Mouse (Mus musculus) forebrain, embryonic 16.5 days (tissue): ENCODE results near the gene Anapc7. TPM values are rescaled to one million over a fixed set of nuclear protein-coding genes. Genes with fewer than 3 reads are reported as not detected.

Experiments
- polyA plus RNA-seq: library from polyadenylated mRNA; unstranded; fragments of >200 nt; fragmentation: Nextera tagmentation; extraction: Ambion mirVana; gene quantifications from 2 replicates; pipeline ENCODE4 v1.2.1, GENCODE M21; 2015

The Anapc7 gene
- polyA plus RNA-seq, 1 experiment from 2014 or later, result 52.5 TPM

Other genes with a start within 250 kb of the Anapc7 start
- gene Hvcn1, start 214.9 kb upstream of the Anapc7 start, polyA plus RNA-seq, result 1.2 and 1.7 TPM in 2 replicates
- 3.6 and 4.8 TPM in 2 replicates for gene Tctn1, start 157.2 kb upstream of the Anapc7 start, polyA plus RNA-seq
- 8.2 and 8.5 TPM in 2 replicates for gene Pptc7, start 137.3 kb upstream of the Anapc7 start, polyA plus RNA-seq
- gene Rad9b, start 67.5 kb upstream of the Anapc7 start, polyA plus RNA-seq, result 19.2 and 19.7 TPM in 2 replicates
- 264 and 288 TPM in 2 replicates for gene Vps29, start 67.3 kb upstream of the Anapc7 start, polyA plus RNA-seq
- 50.0 and 57.0 TPM in 2 replicates for gene Gpn3, start 49.8 kb upstream of the Anapc7 start, polyA plus RNA-seq
- gene Fam216a, start 49.3 kb upstream of the Anapc7 start, polyA plus RNA-seq, result 122 and 124 TPM in 2 replicates
- 161 and 219 TPM in 2 replicates for gene Arpc3, start 29.8 kb upstream of the Anapc7 start, polyA plus RNA-seq
- 39.6 and 42.8 TPM in 2 replicates for gene Atp2a2, start 80.5 kb downstream of the Anapc7 start, polyA plus RNA-seq
- gene Ift81, start 192.8 kb downstream of the Anapc7 start, polyA plus RNA-seq, result 55.1 and 57.1 TPM in 2 replicates
- 2.1 and 2.4 TPM in 2 replicates for gene P2rx7, start 222.2 kb downstream of the Anapc7 start, polyA plus RNA-seq